Mouse (Mus musculus) G1E (cell line): ENCODE results near the gene Thrap3.

Source experiments
- CTCF ChIP-seq: IDR thresholded peaks from 2 replicates; pipeline ENCODE4 v1.5.1; 2012; ENCODE audit warnings: low read depth, low read length, inconsistent platforms, mixed read lengths
- GATA2 ChIP-seq: IDR thresholded peaks from 2 replicates; pipeline ENCODE4 v1.6.1; 2012; ENCODE audit warnings: low read depth, low read length, inconsistent platforms, borderline replicate concordance
- POLR2AphosphoS5 ChIP-seq: IDR thresholded peaks from 2 replicates; pipeline ENCODE4 v1.6.1; 2012; ENCODE audit warnings: low read depth, low read length, inconsistent platforms; ENCODE audit not compliant: insufficient replicate concordance
- TAL1 ChIP-seq: conservative IDR thresholded peaks from 2 replicates; pipeline ENCODE4 v1.6.1; 2012; ENCODE audit warnings: low read depth, low read length, inconsistent platforms, mixed read lengths

DNA sequence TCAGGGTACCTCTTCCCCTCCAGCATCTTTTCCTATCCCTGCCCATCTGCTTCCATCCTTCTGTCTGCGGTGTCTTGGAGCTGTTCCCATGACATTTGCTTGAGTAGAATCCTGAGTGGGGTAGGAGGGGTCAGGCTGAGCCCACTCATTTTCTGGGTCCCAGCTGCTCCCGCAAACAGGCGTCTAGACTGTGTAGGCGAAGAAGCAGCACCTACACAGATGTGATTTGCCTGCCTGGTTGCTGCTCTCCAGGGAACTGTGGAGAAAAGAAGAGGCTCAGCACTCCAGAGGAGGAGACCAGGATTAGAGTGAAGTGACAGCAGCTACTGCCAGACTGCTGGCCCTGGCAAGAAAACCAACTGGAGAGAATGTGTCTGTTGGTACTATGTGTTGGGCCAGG lies 83.9 kb downstream of the Thrap3 start:
- TF ChIP-seq CTCF (no peak), POLR2AphosphoS5 (no peak), GATA2 (no peak), TAL1 (no peak)
